Mouse (Mus musculus) testis, adult 2 months (tissue): Measurements from ENCODE around the gene Ccl4. TPM values are rescaled to one million over a fixed set of nuclear protein-coding genes. Genes with fewer than 3 reads are reported as not detected.

Experiments
- H3K27ac ChIP-seq: fragments of 200-500 bp; 2 replicates; pipeline ENCODE4 v1.5.1; 2012; ENCODE audit warnings: low read depth, low read length; ENCODE audit not compliant: control insufficient read depth, insufficient read depth
- H3K27me3 ChIP-seq: fragments of 200-500 bp; 2 replicates; pipeline ENCODE4 v1.6.1; 2012; ENCODE audit warnings: mild to moderate bottlenecking, low read length, moderate library complexity; ENCODE audit not compliant: control insufficient read depth, insufficient read depth
- H3K36me3 ChIP-seq: fragments of 200-500 bp; 2 replicates; pipeline ENCODE4 v1.6.1; 2012; ENCODE audit warnings: mild to moderate bottlenecking, low read length; ENCODE audit not compliant: control insufficient read depth, insufficient read depth
- H3K4me1 ChIP-seq: fragments of 200-500 bp; 2 replicates; pipeline ENCODE4 v1.6.1; 2012; ENCODE audit warnings: low read length; ENCODE audit not compliant: control insufficient read depth, insufficient read depth
- H3K4me3 ChIP-seq: fragments of 200-500 bp; 2 replicates; pipeline ENCODE4 v1.5.1; 2012; ENCODE audit warnings: low read depth, mild to moderate bottlenecking, low read length, moderate library complexity, mixed read lengths; ENCODE audit not compliant: control insufficient read depth
- CTCF ChIP-seq: fragments of 200-500 bp; IDR thresholded peaks from 2 replicates; pipeline ENCODE4 v1.5.1; 2012; ENCODE audit warnings: low read depth, mild to moderate bottlenecking, inconsistent platforms, low read length, moderate library complexity; ENCODE audit not compliant: control insufficient read depth, insufficient read depth, insufficient replicate concordance
- POLR2A ChIP-seq: fragments of 200-500 bp; IDR thresholded peaks from 2 replicates; pipeline ENCODE4 v1.6.1; 2012; ENCODE audit warnings: low read depth, mild to moderate bottlenecking, inconsistent platforms, low read length, moderate library complexity; ENCODE audit not compliant: control insufficient read depth
- polyA plus RNA-seq: library from polyadenylated mRNA; depleted of rRNA; stranded (reverse); fragments of >200 nt; gene quantifications from 2 replicates; pipeline ENCODE4 v1.2.3, GENCODE M21; 2012

Gene Ccl4
- polyA plus RNA-seq, 1 experiment = not detected

- H3K36me3 ChIP-seq = no peaks in the 10 kb centered on the region
- no peak for TF ChIP-seq POLR2A
- TF ChIP-seq CTCF = no peak
- H3K27me3 ChIP-seq = no peaks in the 10 kb centered on the region
- H3K4me1 ChIP-seq = no peaks in the 10 kb centered on the region
- no peak overlapping the region for H3K4me3 ChIP-seq
- H3K27ac ChIP-seq = no peak overlapping the region
Measured at GRCm38 (mm10) chr11:83632744-83633143, 29.6 kb upstream of the Ccl4 start.

- TF ChIP-seq POLR2A (no peak), CTCF (no peak)
- H3K4me1 ChIP-seq = no peaks in the 10 kb centered on the region
- no peak overlapping the region for H3K4me3 ChIP-seq
- no peaks in the 10 kb centered on the region for H3K27me3 ChIP-seq
- no peak overlapping the region for H3K27ac ChIP-seq
- no peaks in the 10 kb centered on the region for H3K36me3 ChIP-seq
Measured at GRCm38 (mm10) chr11:83634425-83634824, 28.0 kb upstream of the Ccl4 start.

- no peak for TF ChIP-seq POLR2A
- no peak for TF ChIP-seq CTCF
Measured at GRCm38 (mm10) chr11:83634898-83635297, 27.5 kb upstream of the Ccl4 start.

GRCm38 (mm10) chr11:83636742-83637235, 25.6 kb upstream of the Ccl4 start:
- Histone ChIP-seq H3K36me3 (no peaks in the 10 kb centered on the region), H3K4me1 (no peaks in the 10 kb centered on the region), H3K27ac (no peak overlapping the region), H3K27me3 (no peaks in the 10 kb centered on the region), H3K4me3 (no peak overlapping the region)
- no peak for TF ChIP-seq CTCF
- TF ChIP-seq POLR2A = no peak

More at GRCm38 (mm10) chr11:83634898-83635297, 27.5 kb upstream of the Ccl4 start:
- Histone ChIP-seq H3K4me3 (no peak overlapping the region), H3K4me1 (no peaks in the 10 kb centered on the region), H3K27me3 (no peaks in the 10 kb centered on the region), H3K36me3 (no peaks in the 10 kb centered on the region), H3K27ac (no peak overlapping the region)

- Histone ChIP-seq H3K4me1 (no peaks in the 10 kb centered on the region), H3K36me3 (no peaks in the 10 kb centered on the region), H3K27ac (no peak overlapping the region), H3K27me3 (no peaks in the 10 kb centered on the region), H3K4me3 (no peak overlapping the region)
- TF ChIP-seq POLR2A (no peak), CTCF (no peak)
Measured at GRCm38 (mm10) chr11:83638934-83639333, 23.4 kb upstream of the Ccl4 start.

GRCm38 (mm10) chr11:83639533-83639932, 22.9 kb upstream of the Ccl4 start:
- Histone ChIP-seq H3K36me3 (no peaks in the 10 kb centered on the region), H3K27ac (no peak overlapping the region), H3K4me1 (no peaks in the 10 kb centered on the region), H3K27me3 (no peaks in the 10 kb centered on the region), H3K4me3 (no peak overlapping the region)
- TF ChIP-seq CTCF = no peak
- TF ChIP-seq POLR2A = no peak

- no peaks in the 10 kb centered on the region for H3K4me1 ChIP-seq
- H3K27ac ChIP-seq = no peak overlapping the region
- no peak overlapping the region for H3K4me3 ChIP-seq
- TF ChIP-seq CTCF (no peak), POLR2A (no peak)
- no peaks in the 10 kb centered on the region for H3K27me3 ChIP-seq
- H3K36me3 ChIP-seq = no peaks in the 10 kb centered on the region
Measured at GRCm38 (mm10) chr11:83640141-83640540, 22.2 kb upstream of the Ccl4 start.

- no peaks in the 10 kb centered on the region for H3K4me1 ChIP-seq
- no peaks in the 10 kb centered on the region for H3K36me3 ChIP-seq
- H3K27me3 ChIP-seq = no peaks in the 10 kb centered on the region
- no peak overlapping the region for H3K27ac ChIP-seq
- H3K4me3 ChIP-seq = no peak overlapping the region
- TF ChIP-seq POLR2A (no peak), CTCF (no peak)
Measured at GRCm38 (mm10) chr11:83641216-83641615, 21.2 kb upstream of the Ccl4 start.
